Mouse (Mus musculus): ENCODE results near the gene Olfr980. TPM values are rescaled to one million over a fixed set of nuclear protein-coding genes. Genes with fewer than 3 reads are reported as not detected.

Olfr980 gene
- not detected for total RNA-seq (2023)

GRCm38 (mm10) chr9:40009482-40009881 lies at the start of gene Olfr980:
Olfr980 (minus strand) TSS chr9:40009582.

GRCm38 (mm10) chr9:40021164-40021563 lies 11.8 kb upstream of the Olfr980 start, which contains the start of gene Olfr981:
Olfr981 (plus strand) TSS chr9:40021464.

DNA sequence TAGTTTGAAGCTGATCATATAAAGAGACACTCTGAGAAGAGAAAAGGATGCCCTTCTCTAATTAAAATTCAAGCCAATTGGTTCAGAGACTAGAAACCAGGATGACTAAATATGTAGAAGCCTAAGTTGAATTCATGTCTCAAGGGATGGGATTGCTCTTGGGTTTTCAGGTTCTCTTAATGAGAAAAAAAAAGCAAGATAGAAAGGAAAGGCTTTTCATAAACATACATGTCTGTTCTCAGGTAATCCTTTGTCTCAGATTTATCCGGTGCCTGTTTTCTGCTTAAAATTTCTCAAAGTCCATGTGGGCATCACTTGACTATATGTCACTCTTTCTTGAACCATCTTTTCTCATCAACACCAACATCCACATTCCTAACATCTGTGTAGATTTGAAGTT lies 6.0 kb downstream of the Olfr980 start, which contains the start of gene Olfr979:
Gene Olfr979 (minus strand): TSS at position 101 of the 400 bp plus-strand sequence.

GRCm38 (mm10) chr9:39991813-39992212 lies 17.6 kb downstream of the Olfr980 start, which contains the start of gene Olfr978:
Olfr978 (plus strand) TSS chr9:39992113.

GRCm38 (mm10) chr9:39961033-39961432 lies 48.3 kb downstream of the Olfr980 start, which contains the start of gene Olfr976:
Olfr976 (minus strand) TSS chr9:39961133.

Other genes with a start within 250 kb of the Olfr980 start
- not detected for gene Olfr968, start 226.3 kb downstream of the Olfr980 start, total RNA-seq (2023)
- not detected for gene Olfr969, start 218.6 kb downstream of the Olfr980 start, total RNA-seq (2023)
- not detected for gene Olfr970, start 200.7 kb downstream of the Olfr980 start, total RNA-seq (2023)
- not detected for gene Olfr971, start 172.7 kb downstream of the Olfr980 start, total RNA-seq (2023)
- gene Olfr972, start 143.2 kb downstream of the Olfr980 start, total RNA-seq (2023): not detected
- not detected for gene Olfr229, start 102.2 kb downstream of the Olfr980 start, total RNA-seq (2023)
- not detected for gene Olfr974, start 72.1 kb downstream of the Olfr980 start, total RNA-seq (2023)
- not detected for gene Olfr975, start 57.5 kb downstream of the Olfr980 start, total RNA-seq (2023)
- not detected for gene Olfr976, start 48.4 kb downstream of the Olfr980 start, total RNA-seq (2023)
- not detected for gene Olfr978, start 17.5 kb downstream of the Olfr980 start, total RNA-seq (2023)
- not detected for gene Olfr979, start 6.1 kb downstream of the Olfr980 start, total RNA-seq (2023)
- not detected for gene Olfr981, start 11.9 kb upstream of the Olfr980 start, total RNA-seq (2023)
- not detected for gene Olfr982, start 64.2 kb upstream of the Olfr980 start, total RNA-seq (2023)
- gene Olfr983, start 84.0 kb upstream of the Olfr980 start, total RNA-seq (2023): not detected
- not detected for gene Olfr984, start 104.6 kb upstream of the Olfr980 start, total RNA-seq (2023)
- gene Olfr985, start 120.6 kb upstream of the Olfr980 start, total RNA-seq (2023): not detected
- gene Tmem225, start 138.5 kb upstream of the Olfr980 start, total RNA-seq (2023): not detected
- not detected for gene Olfr986, start 171.3 kb upstream of the Olfr980 start, total RNA-seq (2023)
- 3.1 TPM for gene Zfp202, start 182.7 kb upstream of the Olfr980 start, total RNA-seq (2023)

Data from CD8-positive naive resting alpha-beta T cell, adult 57 days (primary cell).